Mouse (Mus musculus): ENCODE data around the gene Pth2.

The Pth2 gene

GRCm38 (mm10) chr7:45202654-45203053 lies 21.9 kb downstream of the Pth2 start:
- no peak for DNase-seq

- DNase-seq, result peak; percentile 94 to 95
These were observed 23.8 kb downstream of the Pth2 start, which contains the start of gene Ccdc155 for GRCm38 (mm10) chr7:45204380-45205143. Gene Ccdc155 (minus strand): TSS chr7:45204892.

- no peak for DNase-seq
These were observed 27.5 kb downstream of the Pth2 start for GRCm38 (mm10) chr7:45208260-45208659.

- no peak for DNase-seq
These were observed 30.3 kb downstream of the Pth2 start for GRCm38 (mm10) chr7:45211070-45211469.

GRCm38 (mm10) chr7:45211851-45212251 lies 31.1 kb downstream of the Pth2 start, which contains the start of gene Dkkl1:
Gene Dkkl1 (minus strand): TSS chr7:45212147.
- no peak for DNase-seq

GRCm38 (mm10) chr7:45212356-45212755 lies 31.6 kb downstream of the Pth2 start:
- no peak for DNase-seq

- DNase-seq, result no peak
These were observed 32.9 kb downstream of the Pth2 start for GRCm38 (mm10) chr7:45213708-45214107.

- peak; percentile 73 to 80 for DNase-seq
These were observed 35.1 kb downstream of the Pth2 start, which contains the start of gene Tead2 for GRCm38 (mm10) chr7:45215673-45216441. Gene Tead2 (plus strand): TSS chr7:45215753.

- DNase-seq, result peak; percentile 86 to 90
These were observed 35.8 kb downstream of the Pth2 start for GRCm38 (mm10) chr7:45216442-45217183.

GRCm38 (mm10) chr7:45221680-45222079 lies 40.9 kb downstream of the Pth2 start:
- DNase-seq, result no peak

- no peak for DNase-seq
These were observed 44.0 kb downstream of the Pth2 start for GRCm38 (mm10) chr7:45224826-45225225.

GRCm38 (mm10) chr7:45226421-45226820 lies 45.6 kb downstream of the Pth2 start:
- no peak for DNase-seq

GRCm38 (mm10) chr7:45228548-45228947 lies 47.8 kb downstream of the Pth2 start:
- no peak for DNase-seq

GRCm38 (mm10) chr7:45229046-45229445 lies 48.3 kb downstream of the Pth2 start:
- no peak for DNase-seq

GRCm38 (mm10) chr7:45229459-45230203 lies 48.8 kb downstream of the Pth2 start:
- no peak for DNase-seq

GRCm38 (mm10) chr7:45231192-45231591 lies 50.4 kb downstream of the Pth2 start:
- DNase-seq, result no peak
